Mouse (Mus musculus): ENCODE data around the gene Lcn4. TPM values are rescaled to one million over a fixed set of nuclear protein-coding genes. Genes with fewer than 3 reads are reported as not detected.

Gene Lcn4
- polyA plus RNA-seq, 1 experiment from 2014 or later = not detected

DNA sequence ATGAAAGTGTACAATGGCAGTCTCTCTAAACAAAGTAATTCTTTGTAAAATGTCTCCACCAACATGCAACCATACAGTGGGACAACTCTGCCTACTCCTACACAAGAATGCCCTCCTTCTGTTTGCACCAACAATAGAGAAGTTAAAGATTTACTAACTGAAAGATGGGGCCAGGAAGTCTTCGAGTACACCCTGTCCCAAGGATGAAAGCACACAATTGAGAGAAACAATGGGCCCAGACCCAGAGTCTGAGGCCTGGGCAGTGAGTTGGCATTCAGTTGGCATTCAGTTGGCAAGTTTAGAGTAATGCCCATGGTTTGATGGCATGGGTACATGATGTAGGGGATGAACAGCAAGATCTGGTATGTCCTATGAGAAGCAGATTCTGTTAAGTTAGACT, 16.4 kb downstream of the Lcn4 start:
- H3K9ac ChIP-seq (ENCODE audit: low read length) = no peak overlapping the region
- no peak overlapping the region for H3K4me3 ChIP-seq (ENCODE audit: low read depth, low read length)
- no peaks in the 10 kb centered on the region for H3K36me3 ChIP-seq (ENCODE audit: control insufficient read depth, insufficient read depth, low read length)
- H3K4me2 ChIP-seq (ENCODE audit: low read depth, low read length, severe bottlenecking) = no peak overlapping the region
- H3K4me1 ChIP-seq (replicated peaks; ENCODE audit: control insufficient read depth, insufficient read depth, low read length) = no peaks in the 10 kb centered on the region
- no peak for DNase-seq (ENCODE audit: low spot score)
- no peaks in the 10 kb centered on the region for H3K9me3 ChIP-seq (ENCODE audit: control insufficient read depth, low read length)
- ATAC-seq (replicated peaks; ENCODE audit: low FRiP score) = no peak
- no peaks in the 10 kb centered on the region for H3K27me3 ChIP-seq (ENCODE audit: control insufficient read depth, insufficient read depth, low read length)
- 77% methylated on average over 1 of the region's 1 CpGs for WGBS
- H3K27ac ChIP-seq (ENCODE audit: low read depth, low read length) = no peak overlapping the region

- Histone ChIP-seq H3K36me3 (ENCODE audit: control insufficient read depth, insufficient read depth, low read length) (no peaks in the 10 kb centered on the region), H3K9me3 (ENCODE audit: control insufficient read depth, low read length) (no peaks in the 10 kb centered on the region), H3K27ac (ENCODE audit: low read depth, low read length) (no peak overlapping the region), H3K27me3 (ENCODE audit: control insufficient read depth, insufficient read depth, low read length) (no peaks in the 10 kb centered on the region), H3K9ac (ENCODE audit: low read length) (no peak overlapping the region), H3K4me2 (ENCODE audit: low read depth, low read length, severe bottlenecking) (no peak overlapping the region), H3K4me3 (ENCODE audit: low read depth, low read length) (no peak overlapping the region), H3K4me1 (replicated peaks; ENCODE audit: control insufficient read depth, insufficient read depth, low read length) (no peaks in the 10 kb centered on the region)
- 34% methylated on average over 3 of the region's 3 CpGs for WGBS
- peak; percentile 94 for DNase-seq (ENCODE audit: low spot score)
- ATAC-seq (replicated peaks; ENCODE audit: low FRiP score) = peak; percentile 94
These were observed 24.3 kb downstream of the Lcn4 start for GRCm38 (mm10) chr2:26646643-26647293.

- no peak for ATAC-seq (replicated peaks; ENCODE audit: low FRiP score)
- Histone ChIP-seq H3K9ac (ENCODE audit: low read length) (no peak overlapping the region), H3K4me1 (replicated peaks; ENCODE audit: control insufficient read depth, insufficient read depth, low read length) (peaks cover 2% of the 10 kb centered on the region; the same call in 1 of the 2 replicates), H3K36me3 (ENCODE audit: control insufficient read depth, insufficient read depth, low read length) (no peaks in the 10 kb centered on the region), H3K27ac (ENCODE audit: low read depth, low read length) (no peak overlapping the region), H3K4me3 (ENCODE audit: low read depth, low read length) (no peak overlapping the region), H3K4me2 (ENCODE audit: low read depth, low read length, severe bottlenecking) (no peak overlapping the region), H3K9me3 (ENCODE audit: control insufficient read depth, low read length) (no peaks in the 10 kb centered on the region), H3K27me3 (ENCODE audit: control insufficient read depth, insufficient read depth, low read length) (no peaks in the 10 kb centered on the region)
- 62% methylated on average over 2 of the region's 2 CpGs for WGBS
- DNase-seq (ENCODE audit: low spot score) = no peak
These were observed 27.1 kb downstream of the Lcn4 start for GRCm38 (mm10) chr2:26643942-26644341.

- Histone ChIP-seq H3K4me1 (replicated peaks; ENCODE audit: control insufficient read depth, insufficient read depth, low read length) (peaks cover 14% of the 10 kb centered on the region; the same call in 1 of the 2 replicates), H3K9ac (ENCODE audit: low read length) (no peak overlapping the region), H3K9me3 (ENCODE audit: control insufficient read depth, low read length) (no peaks in the 10 kb centered on the region), H3K4me3 (ENCODE audit: low read depth, low read length) (no peak overlapping the region), H3K4me2 (ENCODE audit: low read depth, low read length, severe bottlenecking) (no peak overlapping the region), H3K27ac (ENCODE audit: low read depth, low read length) (no peak overlapping the region), H3K36me3 (ENCODE audit: control insufficient read depth, insufficient read depth, low read length) (peaks cover 15% of the 10 kb centered on the region), H3K27me3 (ENCODE audit: control insufficient read depth, insufficient read depth, low read length) (no peaks in the 10 kb centered on the region)
- ATAC-seq (replicated peaks; ENCODE audit: low FRiP score) (no peak), DNase-seq (ENCODE audit: low spot score) (peak; percentile 20)
- WGBS = 84% methylated on average over 7 of the region's 7 CpGs
These were observed 30.0 kb downstream of the Lcn4 start for GRCm38 (mm10) chr2:26641006-26641647.

DNA sequence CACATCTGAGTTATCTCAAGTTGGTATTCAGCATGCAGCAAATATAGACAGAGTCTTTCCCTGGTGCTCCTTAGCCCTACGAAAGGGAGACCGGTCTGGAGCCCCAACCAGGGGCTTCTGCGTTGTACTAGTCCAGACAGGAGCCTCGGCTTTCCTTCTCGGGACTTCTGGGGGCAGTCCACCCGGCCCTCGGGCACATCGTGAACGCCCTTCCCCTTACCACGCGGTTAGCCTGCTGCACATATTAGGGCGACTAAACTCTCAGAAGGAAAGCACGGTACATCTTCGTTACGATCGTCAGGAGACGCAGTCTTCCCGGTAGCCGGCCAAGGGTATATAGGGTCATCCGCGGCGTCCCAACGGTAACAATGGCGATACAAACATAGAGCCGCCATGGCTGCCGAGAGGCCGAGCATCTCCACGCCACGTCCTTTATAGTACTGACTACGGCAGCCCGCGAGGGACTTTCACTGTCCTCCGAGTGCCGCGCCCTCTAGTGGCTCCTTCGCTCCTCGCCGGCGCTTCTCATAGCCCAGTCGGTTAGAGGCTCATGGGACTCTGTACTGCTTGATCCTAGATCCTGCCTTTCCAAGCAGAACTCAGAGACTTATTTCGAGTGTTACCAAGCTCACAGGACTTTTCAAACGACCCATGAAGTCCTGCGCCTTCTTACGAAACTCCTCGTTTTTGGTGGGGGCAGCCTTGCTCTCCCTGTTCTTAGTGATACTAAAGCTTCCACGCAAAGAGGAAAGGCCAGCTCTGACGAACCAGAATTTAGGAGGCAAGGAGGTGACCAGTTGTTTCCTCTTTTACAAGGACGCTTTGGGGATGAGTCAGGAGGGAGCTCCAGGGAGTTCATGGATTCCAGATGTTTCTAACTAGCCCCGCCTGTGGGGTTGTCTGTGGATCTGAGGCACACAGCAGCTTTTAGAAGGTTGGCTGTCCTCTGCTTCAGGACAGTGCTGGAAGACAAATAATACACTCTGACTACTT, 30.9 kb downstream of the Lcn4 start:
- Histone ChIP-seq H3K27ac (ENCODE audit: low read depth, low read length) (peak overlapping the region; percentile 72; the same call in 1 of the 2 replicates), H3K4me1 (replicated peaks; ENCODE audit: control insufficient read depth, insufficient read depth, low read length) (peaks cover 14% of the 10 kb centered on the region; the same call in 1 of the 2 replicates), H3K9me3 (ENCODE audit: control insufficient read depth, low read length) (no peaks in the 10 kb centered on the region), H3K36me3 (ENCODE audit: control insufficient read depth, insufficient read depth, low read length) (peaks cover 15% of the 10 kb centered on the region), H3K9ac (ENCODE audit: low read length) (peak overlapping the region; percentile 98), H3K4me3 (ENCODE audit: low read depth, low read length) (peak overlapping the region; percentile 98), H3K4me2 (ENCODE audit: low read depth, low read length, severe bottlenecking) (peak overlapping the region; percentile 74), H3K27me3 (ENCODE audit: control insufficient read depth, insufficient read depth, low read length) (no peaks in the 10 kb centered on the region)
- DNase-seq (ENCODE audit: low spot score) = peak; percentile 99
- WGBS = 5% methylated on average over 49 of the region's 49 CpGs
- peak; percentile 77 for ATAC-seq (replicated peaks; ENCODE audit: low FRiP score)

DNA sequence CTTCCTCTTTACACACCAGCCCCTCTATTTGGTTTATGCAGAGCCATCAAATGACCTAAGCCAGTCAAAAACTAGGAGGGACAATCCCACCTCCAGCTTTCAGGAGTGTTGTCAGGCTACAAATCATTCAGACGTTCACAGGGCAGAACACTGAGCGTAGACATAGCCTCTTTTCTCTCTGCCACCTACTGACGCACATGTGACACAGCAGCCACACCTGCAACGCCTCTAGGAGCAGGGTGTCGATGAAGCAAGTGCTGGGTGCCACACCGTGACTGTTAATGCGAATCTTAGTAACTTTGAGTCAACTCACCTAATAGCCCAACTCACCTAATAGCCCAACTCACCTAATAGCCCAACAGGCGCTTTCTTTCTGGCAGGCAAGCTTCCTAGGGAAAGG, 32.0 kb downstream of the Lcn4 start:
- H3K27ac ChIP-seq (ENCODE audit: low read depth, low read length) = no peak overlapping the region
- no peaks in the 10 kb centered on the region for H3K27me3 ChIP-seq (ENCODE audit: control insufficient read depth, insufficient read depth, low read length)
- ATAC-seq (replicated peaks; ENCODE audit: low FRiP score) (no peak), DNase-seq (ENCODE audit: low spot score) (peak; percentile 59)
- H3K4me2 ChIP-seq (ENCODE audit: low read depth, low read length, severe bottlenecking) = peak overlapping the region; percentile 74
- H3K36me3 ChIP-seq (ENCODE audit: control insufficient read depth, insufficient read depth, low read length) = peaks cover 15% of the 10 kb centered on the region
- H3K9me3 ChIP-seq (ENCODE audit: control insufficient read depth, low read length) = no peaks in the 10 kb centered on the region
- H3K9ac ChIP-seq (ENCODE audit: low read length) = peak overlapping the region; percentile 98
- WGBS = 8% methylated on average over 8 of the region's 8 CpGs
- peaks cover 16% of the 10 kb centered on the region; the same call in 1 of the 2 replicates for H3K4me1 ChIP-seq (replicated peaks; ENCODE audit: control insufficient read depth, insufficient read depth, low read length)
- H3K4me3 ChIP-seq (ENCODE audit: low read depth, low read length) = peak overlapping the region; percentile 98

DNA sequence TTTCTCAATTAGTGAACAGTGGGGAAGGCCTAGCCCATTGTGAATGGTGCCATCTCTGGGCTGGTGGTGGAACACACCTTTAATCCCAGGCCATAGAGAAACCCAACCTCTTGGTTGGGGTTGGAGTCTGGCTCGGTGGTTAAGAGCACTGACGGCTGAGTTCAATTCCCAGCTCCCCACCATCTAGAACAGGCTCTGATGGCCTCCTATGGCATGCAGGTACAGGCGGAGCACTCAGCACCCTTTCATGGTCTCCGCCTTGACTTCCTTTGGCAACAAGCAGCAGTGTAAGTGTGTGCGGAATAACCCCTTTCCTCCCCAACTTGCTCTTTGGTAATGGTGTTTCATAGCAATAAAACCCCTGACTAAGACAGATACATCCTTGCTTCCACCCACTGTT, 32.5 kb downstream of the Lcn4 start:
- no peak overlapping the region for H3K27ac ChIP-seq (ENCODE audit: low read depth, low read length)
- H3K4me1 ChIP-seq (replicated peaks; ENCODE audit: control insufficient read depth, insufficient read depth, low read length) = peaks cover 16% of the 10 kb centered on the region; the same call in 1 of the 2 replicates
- no peak for ATAC-seq (replicated peaks; ENCODE audit: low FRiP score)
- no peaks in the 10 kb centered on the region for H3K27me3 ChIP-seq (ENCODE audit: control insufficient read depth, insufficient read depth, low read length)
- WGBS = 72% methylated on average over 5 of the region's 5 CpGs
- H3K4me3 ChIP-seq (ENCODE audit: low read depth, low read length) = peak overlapping the region; percentile 98
- peaks cover 15% of the 10 kb centered on the region for H3K36me3 ChIP-seq (ENCODE audit: control insufficient read depth, insufficient read depth, low read length)
- H3K9ac ChIP-seq (ENCODE audit: low read length) = peak overlapping the region; percentile 98
- H3K4me2 ChIP-seq (ENCODE audit: low read depth, low read length, severe bottlenecking) = peak overlapping the region; percentile 74
- DNase-seq (ENCODE audit: low spot score) = peak; percentile 40
- no peaks in the 10 kb centered on the region for H3K9me3 ChIP-seq (ENCODE audit: control insufficient read depth, low read length)

- DNase-seq (ENCODE audit: low spot score) (peak; percentile 48), ATAC-seq (replicated peaks; ENCODE audit: low FRiP score) (no peak)
- 85% methylated on average over 5 of the region's 5 CpGs for WGBS
- Histone ChIP-seq H3K4me1 (replicated peaks; ENCODE audit: control insufficient read depth, insufficient read depth, low read length) (peaks cover 16% of the 10 kb centered on the region; the same call in 1 of the 2 replicates), H3K27me3 (ENCODE audit: control insufficient read depth, insufficient read depth, low read length) (no peaks in the 10 kb centered on the region), H3K9me3 (ENCODE audit: control insufficient read depth, low read length) (no peaks in the 10 kb centered on the region), H3K4me3 (ENCODE audit: low read depth, low read length) (peak overlapping the region; percentile 98), H3K36me3 (ENCODE audit: control insufficient read depth, insufficient read depth, low read length) (peaks cover 15% of the 10 kb centered on the region), H3K9ac (ENCODE audit: low read length) (no peak overlapping the region), H3K27ac (ENCODE audit: low read depth, low read length) (no peak overlapping the region), H3K4me2 (ENCODE audit: low read depth, low read length, severe bottlenecking) (peak overlapping the region; percentile 74; the same call in 1 of the 2 replicates)
These were observed 33.0 kb downstream of the Lcn4 start for GRCm38 (mm10) chr2:26638039-26638438.

Data from forebrain, embryonic 11.5 days (tissue).